Mouse (Mus musculus) erythroblast, embryonic 14.5 days (primary cell): ENCODE results near the gene Nrp1.

Experiments
- GATA1 ChIP-seq: IDR thresholded peaks from 2 replicates; pipeline ENCODE4 v1.6.1; 2012; ENCODE audit warnings: low read length, inconsistent platforms, mixed read lengths
- TAL1 ChIP-seq: IDR thresholded peaks from 3 replicates; pipeline ENCODE4 v1.6.1; 2012; ENCODE audit warnings: low read length, inconsistent platforms, mixed read lengths

GRCm38 (mm10) chr8:128523825-128524224, 165.4 kb downstream of the Nrp1 start:
- no peak for TF ChIP-seq GATA1
- TF ChIP-seq TAL1, result no peak
